Mouse (Mus musculus) hindbrain, postnatal 0 days (tissue): ENCODE results near the gene Trim46. TPM values are rescaled to one million over a fixed set of nuclear protein-coding genes. Genes with fewer than 3 reads are reported as not detected.

Experiments used
- ATAC-seq: fragments of 200-750 bp; cut with Nextera tagmentation; 2 replicates; pipeline ENCODE4 v1.8.0; 2017; ENCODE audit warnings: mild to moderate bottlenecking, moderate TSS enrichment, moderate library complexity
- DNase-seq: peaks from one replicate; pipeline ENCODE4 v3.0.0-alpha.2; 2015; ENCODE audit warnings: low spot score
- H3K27ac ChIP-seq: fragments of 300-500 bp; sonication (generic); 2 replicates; pipeline ENCODE4 v1.5.1; 2014; ENCODE audit warnings: mild to moderate bottlenecking
- H3K27me3 ChIP-seq: fragments of 300-500 bp; sonication (generic); 2 replicates; pipeline ENCODE4 v1.6.1; 2014; ENCODE audit warnings: low read length, mixed read lengths; ENCODE audit not compliant: insufficient read depth
- H3K36me3 ChIP-seq: fragments of 300-500 bp; sonication (generic); 2 replicates; pipeline ENCODE4 v1.6.1; 2014; ENCODE audit warnings: low read length, mixed read lengths; ENCODE audit not compliant: insufficient read depth
- H3K4me1 ChIP-seq: fragments of 300-500 bp; sonication (generic); 2 replicates; pipeline ENCODE4 v1.6.1; 2014; ENCODE audit warnings: antibody characterized with exemption, low read length, mixed read lengths; ENCODE audit not compliant: insufficient read depth
- H3K4me2 ChIP-seq: fragments of 300-500 bp; sonication (generic); 2 replicates; pipeline ENCODE4 v1.6.1; 2014; ENCODE audit warnings: low read depth, mild to moderate bottlenecking, low read length, moderate library complexity, mixed read lengths
- H3K4me3 ChIP-seq: fragments of 300-500 bp; sonication (generic); 2 replicates; pipeline ENCODE4 v1.5.1; 2014; ENCODE audit warnings: low read length
- H3K9ac ChIP-seq: fragments of 300-500 bp; sonication (generic); replicated peaks from 2 replicates; pipeline ENCODE4 v1.6.1; 2014; ENCODE audit warnings: mild to moderate bottlenecking, low read length, moderate library complexity, mixed read lengths
- H3K9me3 ChIP-seq: fragments of 300-500 bp; sonication (generic); 2 replicates; pipeline ENCODE4 v1.6.1; 2016; ENCODE audit warnings: low read length, mixed read lengths
- CTCF ChIP-seq: IDR thresholded peaks from 2 replicates; pipeline ENCODE4 v1.5.1; 2016; ENCODE audit warnings: antibody characterized with exemption, control low read depth, low read depth
- WGBS: fragments of 180-500 bp; shearing (Covaris S2); extraction: QIAGEN DNeasy Blood & Tissue Kit; methylation state at CpG from one replicate; pipeline ENCODE4 v1.1.7; 2014; 5-methylcytosine and 5-hydroxymethylcytosine counted together
- polyA plus RNA-seq: library from polyadenylated mRNA; unstranded; fragments of >200 nt; fragmentation: Nextera tagmentation; extraction: Ambion mirVana; gene quantifications from 2 replicates; pipeline ENCODE4 v1.2.1, GENCODE M21; 2015
- total RNA-seq: library from RNA; depleted of rRNA; stranded (reverse); fragments of >200 nt; gene quantifications from 2 replicates; pipeline ENCODE4 v1.2.3, GENCODE M21; 2014

Trim46 gene
- total and polyA plus RNA-seq, 2 experiments from 2014 or later, result 49.8 to 97.9 TPM

- Histone ChIP-seq H3K4me2 (no peak overlapping the region), H3K9me3 (no peaks in the 10 kb centered on the region), H3K27me3 (no peaks in the 10 kb centered on the region), H3K27ac (no peak overlapping the region), H3K36me3 (peaks cover 48% of the 10 kb centered on the region), H3K4me1 (peaks cover 11% of the 10 kb centered on the region; the same call in 1 of the 2 replicates), H3K9ac (no peak overlapping the region), H3K4me3 (no peak overlapping the region)
- no peak for TF ChIP-seq CTCF
- DNase-seq (no peak), ATAC-seq (no peak)
- WGBS, result 91% methylated on average over 13 of the region's 13 CpGs
Measured at GRCm38 (mm10) chr3:89208075-89208657, 37.9 kb downstream of the Trim46 start.

DNA sequence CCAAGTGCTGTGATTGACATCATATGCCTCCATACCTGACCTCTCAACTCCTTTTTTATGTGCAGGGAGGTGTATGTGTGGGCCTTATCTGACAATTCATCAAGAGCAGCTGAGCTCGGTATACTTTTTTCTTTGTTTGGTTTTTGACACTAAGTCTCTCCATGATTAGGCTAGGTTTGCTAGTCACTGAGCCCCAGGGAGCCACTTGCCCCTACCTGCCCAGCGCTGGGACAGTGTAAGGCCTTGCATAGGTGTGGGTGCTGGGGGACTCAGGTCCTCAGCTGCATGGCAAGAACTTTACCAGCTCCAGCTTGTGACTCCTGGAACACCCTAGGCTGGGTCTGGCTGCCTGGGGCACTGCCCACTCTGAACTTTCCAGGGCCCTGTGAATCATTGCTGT, 39.4 kb downstream of the Trim46 start:
- no peak for DNase-seq
- TF ChIP-seq CTCF, result no peak
- Histone ChIP-seq H3K4me3 (no peak overlapping the region), H3K27ac (no peak overlapping the region), H3K27me3 (no peaks in the 10 kb centered on the region), H3K4me2 (no peak overlapping the region), H3K4me1 (peaks cover 5% of the 10 kb centered on the region; the same call in 1 of the 2 replicates), H3K9me3 (no peaks in the 10 kb centered on the region), H3K36me3 (peaks cover 48% of the 10 kb centered on the region), H3K9ac (no peak overlapping the region)
- 86% methylated on average over 2 of the region's 2 CpGs for WGBS
- no peak for ATAC-seq

- peaks cover 48% of the 10 kb centered on the region for H3K36me3 ChIP-seq
- DNase-seq, result no peak
- H3K4me3 ChIP-seq, result no peak overlapping the region
Measured at GRCm38 (mm10) chr3:89206079-89206478, 40.0 kb downstream of the Trim46 start.

GRCm38 (mm10) chr3:89203142-89203514, 43.0 kb downstream of the Trim46 start:
- Histone ChIP-seq H3K27me3 (no peaks in the 10 kb centered on the region), H3K4me2 (peak overlapping the region; percentile 83), H3K9ac (peak overlapping the region; percentile 62), H3K27ac (peak overlapping the region; percentile 67), H3K4me1 (peaks cover 5% of the 10 kb centered on the region; the same call in 1 of the 2 replicates), H3K4me3 (peak overlapping the region; percentile 54), H3K9me3 (no peaks in the 10 kb centered on the region), H3K36me3 (peaks cover 26% of the 10 kb centered on the region)
- no peak for DNase-seq
- no peak for TF ChIP-seq CTCF
- peak; percentile 36 for ATAC-seq
- 37% methylated on average over 5 of the region's 5 CpGs for WGBS

More at GRCm38 (mm10) chr3:89206079-89206478, 40.0 kb downstream of the Trim46 start:
- no peak for TF ChIP-seq CTCF
- Histone ChIP-seq H3K4me2 (no peak overlapping the region), H3K27me3 (no peaks in the 10 kb centered on the region), H3K9me3 (no peaks in the 10 kb centered on the region), H3K9ac (no peak overlapping the region), H3K27ac (no peak overlapping the region), H3K4me1 (peaks cover 5% of the 10 kb centered on the region; the same call in 1 of the 2 replicates)
- WGBS, result 91% methylated on average over 7 of the region's 7 CpGs
- no peak for ATAC-seq

DNA sequence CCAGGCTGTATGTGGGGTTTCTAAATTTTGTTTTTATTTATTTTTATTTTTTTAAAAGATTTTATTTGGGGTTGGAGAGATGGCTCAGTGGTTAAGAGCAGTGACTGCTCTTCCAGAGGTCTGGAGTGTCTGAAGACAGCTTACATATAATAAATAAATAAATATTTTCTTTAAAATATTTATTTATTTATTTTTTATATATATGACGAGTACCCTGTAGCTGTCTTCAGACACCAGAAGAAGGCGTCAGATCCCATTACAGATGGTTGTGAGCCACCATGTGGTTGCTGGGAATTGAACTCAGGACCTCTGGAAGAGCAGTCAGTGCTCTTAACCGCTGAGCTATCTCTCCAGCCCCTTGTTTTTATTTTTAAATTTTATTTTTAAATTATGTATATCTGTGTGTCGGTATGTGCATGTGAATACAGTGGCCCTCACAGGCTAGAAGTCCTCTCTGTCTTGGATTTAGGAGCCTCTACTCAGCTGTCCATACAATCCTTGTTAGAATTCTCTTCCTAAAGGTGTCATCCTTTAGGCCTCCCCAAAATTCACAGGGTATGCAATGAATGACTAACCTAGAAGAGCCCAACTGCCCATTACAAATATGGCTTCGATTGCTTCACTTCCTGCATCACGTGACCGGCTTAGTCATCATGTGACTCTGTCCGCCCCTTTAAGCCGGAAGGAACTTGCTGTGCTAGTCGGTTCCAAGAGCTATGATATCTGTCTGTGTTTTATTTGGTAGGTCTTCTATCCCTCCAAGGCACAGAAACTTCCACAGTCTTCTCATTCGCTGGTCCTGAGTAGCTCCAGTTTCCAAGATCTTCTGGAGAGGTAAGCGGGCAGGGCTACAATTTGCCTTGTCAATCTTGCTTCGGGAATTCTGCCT, 43.6 kb downstream of the Trim46 start, which contains the start of gene Gba:
Gba (plus strand) TSS at position 676 of the 889 bp plus-strand sequence.
- DNase-seq (peak; percentile 95), ATAC-seq (peak; percentile 91)
- 25% methylated on average over 13 of the region's 13 CpGs for WGBS
- Histone ChIP-seq H3K9ac (peak within 1 kb of the TSS; percentile 62), H3K27me3 (no peaks in the 10 kb centered on the region), H3K9me3 (no peaks in the 10 kb centered on the region), H3K4me3 (peak within 1 kb of the TSS; percentile 54), H3K27ac (peak within 1 kb of the TSS; percentile 67), H3K36me3 (peaks cover 20% of the 10 kb centered on the region), H3K4me2 (peak within 1 kb of the TSS; percentile 83), H3K4me1 (peaks cover 5% of the 10 kb centered on the region; the same call in 1 of the 2 replicates)
- no peak for TF ChIP-seq CTCF

GRCm38 (mm10) chr3:89199839-89200238, 46.3 kb downstream of the Trim46 start:
- Histone ChIP-seq H3K4me3 (no peak overlapping the region), H3K36me3 (no peaks in the 10 kb centered on the region), H3K9ac (no peak overlapping the region), H3K27ac (no peak overlapping the region), H3K9me3 (no peaks in the 10 kb centered on the region), H3K4me1 (peaks cover 12% of the 10 kb centered on the region; the same call in 1 of the 2 replicates), H3K4me2 (no peak overlapping the region), H3K27me3 (no peaks in the 10 kb centered on the region)
- DNase-seq, result no peak
- no peak for ATAC-seq
- no peak for TF ChIP-seq CTCF
- WGBS, result 75% methylated on average over 3 of the region's 3 CpGs
